33 mouse cellular contexts compared by ENCODE assay signal in the genomic region with DNA sequence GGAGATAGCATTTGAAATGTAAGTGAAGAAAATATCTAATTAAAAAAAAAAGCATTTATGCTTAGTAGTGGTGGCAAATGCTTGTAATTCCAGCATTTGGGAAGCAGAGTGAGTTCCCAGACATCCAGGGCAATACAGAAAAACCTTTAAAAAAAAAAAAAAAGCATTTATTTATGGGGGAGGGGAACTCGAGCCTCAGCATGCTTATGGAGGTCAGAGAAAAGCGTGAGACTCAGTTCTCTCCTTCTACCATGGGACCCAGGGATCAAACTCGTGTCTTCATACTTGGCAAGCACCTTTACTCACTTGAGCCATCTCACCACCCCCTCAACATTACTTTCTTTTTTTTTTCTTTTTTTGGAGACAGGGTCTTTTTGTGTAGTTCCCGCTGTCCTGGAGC. TPM values are rescaled to one million over a fixed set of nuclear protein-coding genes. Genes with fewer than 3 reads are reported as not detected.
DNase-seq lines count a peak whose midpoint lies in the region; ATAC-seq and TF ChIP-seq lines count a peak whose summit lies in the region.
"Had no signal": no experiment of that assay in that cellular context is flagged by ENCODE, and none has a peak within 500 bp of the region (broad histone marks: within the 10 kb centered on the region; RNA-seq: fewer than 3 reads in every experiment).

No protein-coding gene starts in this region.

- peaks cover 23% of the 10 kb centered on the region for H3K4me1 ChIP-seq in hindbrain, embryonic 10.5 days (replicated peaks)
- H3K4me1 ChIP-seq in hindbrain, embryonic 11.5 days (replicated peaks; ENCODE audit: control insufficient read depth, insufficient read depth, low read length), result no peaks in the 10 kb centered on the region
- peaks cover 6 to 10% of the 10 kb centered on the region in 2 experiments; a peak in 3 of 4 replicates for H3K4me1 ChIP-seq in liver, embryonic 14.5 days (replicated peaks; ENCODE audit: control insufficient read depth in 2 of 2, insufficient read depth in 2 of 2, low read length in 1 of 2)
- no peaks in the 10 kb centered on the region for H3K4me1 ChIP-seq in liver, embryonic 11.5 days (replicated peaks; ENCODE audit: control insufficient read depth, insufficient read depth, low read length)
- peaks cover 2% of the 10 kb centered on the region for H3K4me1 ChIP-seq in testis, adult 2 months (ENCODE audit: control insufficient read depth, insufficient read depth, low read length)

- H3K36me3 ChIP-seq in hindbrain, embryonic 10.5 days, result peaks cover 19% of the 10 kb centered on the region
- no peaks in the 10 kb centered on the region for H3K36me3 ChIP-seq in hindbrain, embryonic 11.5 days (ENCODE audit: control insufficient read depth, insufficient read depth, low read length)
- H3K36me3 ChIP-seq in liver, embryonic 14.5 days (replicated peaks; ENCODE audit: control insufficient read depth, insufficient read depth, low read depth), result peaks cover 11% of the 10 kb centered on the region
- H3K36me3 ChIP-seq in liver, embryonic 11.5 days (ENCODE audit: control insufficient read depth, insufficient read depth, low read length), result peaks cover 11% of the 10 kb centered on the region
- peaks cover 3% of the 10 kb centered on the region for H3K36me3 ChIP-seq in testis, adult 2 months (ENCODE audit: control insufficient read depth, insufficient read depth, low read length)
- peaks cover 10% of the 10 kb centered on the region for H3K36me3 ChIP-seq in myocyte (ENCODE audit: control insufficient read depth, insufficient read depth)

- H3K9me3 ChIP-seq in hindbrain, embryonic 10.5 days, result no peaks in the 10 kb centered on the region
- H3K9me3 ChIP-seq in hindbrain, embryonic 11.5 days (ENCODE audit: control insufficient read depth, low read length), result no peaks in the 10 kb centered on the region
- no peaks in the 10 kb centered on the region for H3K9me3 ChIP-seq in liver, embryonic 14.5 days (ENCODE audit: control insufficient read depth, low read length)
- no peaks in the 10 kb centered on the region for H3K9me3 ChIP-seq in liver, embryonic 11.5 days (ENCODE audit: control insufficient read depth, low read length)
- H3K9me3 ChIP-seq: heart, embryonic 10.5 days; hindbrain, embryonic 12.5 days; stomach, embryonic 15.5 days had no signal

- no peak overlapping the region for H3K4me3 ChIP-seq in hindbrain, embryonic 10.5 days
- H3K4me3 ChIP-seq in hindbrain, embryonic 11.5 days (ENCODE audit: low read depth, low read length), result no peak overlapping the region
- no peak overlapping the region for H3K4me3 ChIP-seq in liver, embryonic 14.5 days (ENCODE audit: insufficient read depth in 1 of 2, low read depth in 2 of 2, low read length in 2 of 2)
- H3K4me3 ChIP-seq in liver, embryonic 11.5 days (ENCODE audit: low read depth, low read length), result no peak overlapping the region
- H3K4me3 ChIP-seq in testis, adult 2 months (ENCODE audit: control insufficient read depth, low read depth, low read length), result peak overlapping the region; percentile 95; the same call in 1 of the 2 replicates
- peak overlapping the region; percentile 96 for H3K4me3 ChIP-seq in myocyte
- H3K4me3 ChIP-seq in layer of hippocampus, adult 2 months, result no peak overlapping the region

- no peak overlapping the region for H3K9ac ChIP-seq in hindbrain, embryonic 11.5 days (ENCODE audit: low read depth, low read length)
- H3K9ac ChIP-seq in liver, embryonic 14.5 days (replicated peaks), result no peak overlapping the region
- H3K9ac ChIP-seq in liver, embryonic 11.5 days (ENCODE audit: low read depth, low read length), result no peak overlapping the region
- H3K9ac ChIP-seq: stomach, embryonic 15.5 days had no signal

- H3K27me3 ChIP-seq in hindbrain, embryonic 10.5 days (ENCODE audit: insufficient read depth, poor library complexity, severe bottlenecking), result no peaks in the 10 kb centered on the region
- no peaks in the 10 kb centered on the region for H3K27me3 ChIP-seq in hindbrain, embryonic 11.5 days (ENCODE audit: control insufficient read depth, insufficient read depth, low read length)
- no peaks in the 10 kb centered on the region for H3K27me3 ChIP-seq in liver, embryonic 14.5 days (ENCODE audit: control insufficient read depth, insufficient read depth, low read length)
- no peaks in the 10 kb centered on the region for H3K27me3 ChIP-seq in liver, embryonic 11.5 days (replicated peaks; ENCODE audit: control insufficient read depth, insufficient read depth, low read length)
- no peaks in the 10 kb centered on the region for H3K27me3 ChIP-seq in testis, adult 2 months (ENCODE audit: control insufficient read depth, insufficient read depth, low read length)
- no peaks in the 10 kb centered on the region for H3K27me3 ChIP-seq in myocyte (ENCODE audit: control insufficient read depth, insufficient read depth, insufficient read length)
- H3K27me3 ChIP-seq: hindbrain, embryonic 12.5 days; stomach, embryonic 15.5 days had no signal

- TF ChIP-seq CTCF in liver, embryonic 14.5 days (IDR thresholded peaks at IDR 0.05; ENCODE audit: low read depth), result no peak
- no peak for TF ChIP-seq CTCF in testis, adult 2 months (IDR thresholded peaks at IDR 0.05; ENCODE audit: control insufficient read depth, insufficient read depth, insufficient replicate concordance, low read depth, low read length)
- TF ChIP-seq CTCF in layer of hippocampus, adult 2 months (conservative IDR thresholded peaks at IDR 0.05), result no peak

- TF ChIP-seq EP300 in liver, embryonic 14.5 days (IDR thresholded peaks at IDR 0.05; ENCODE audit: low read depth), result no peak

- no peak for DNase-seq in hindbrain, embryonic 10.5 days (ENCODE audit: low spot score)
- no peak for DNase-seq in hindbrain, embryonic 11.5 days (ENCODE audit: low spot score)
- DNase-seq in liver, embryonic 14.5 days (ENCODE audit: low read depth in 3 of 3, low spot score in 3 of 3), result no peak
- DNase-seq in liver, embryonic 11.5 days (ENCODE audit: low spot score), result no peak
- no peak for DNase-seq in testis, postnatal 10 days (ENCODE audit: low spot score)
- no peak for DNase-seq in layer of hippocampus, adult 2 months (ENCODE audit: low spot score in 2 of 2)
- DNase-seq: adrenal gland, postnatal 25 days; cerebellum, adult 8-10 months; cerebellum, postnatal 36 days; embryo, embryonic 11 days; kidney, adult 8-10 months; kidney, postnatal 10 days; left cerebral cortex, postnatal 4 days; lung, postnatal 14 days; thymus, adult 2 months; thymus, postnatal 4 days had no signal

- no peak overlapping the region for H3ac ChIP-seq in myocyte (ENCODE audit: control insufficient read depth, insufficient read length)

- H3K27ac ChIP-seq in hindbrain, embryonic 10.5 days, result peak overlapping the region; percentile 94; the same call in 1 of the 2 replicates
- H3K27ac ChIP-seq in hindbrain, embryonic 11.5 days (ENCODE audit: low read depth, low read length), result no peak overlapping the region
- no peak overlapping the region for H3K27ac ChIP-seq in liver, embryonic 14.5 days
- H3K27ac ChIP-seq in liver, embryonic 11.5 days (ENCODE audit: low read depth, low read length), result no peak overlapping the region
- H3K27ac ChIP-seq in testis, adult 2 months (ENCODE audit: control insufficient read depth, insufficient read depth, low read depth, low read length), result no peak overlapping the region
- no peak overlapping the region for H3K27ac ChIP-seq in layer of hippocampus, adult 2 months

- 87% methylated on average over 4 of the region's 4 CpGs for WGBS in hindbrain, embryonic 10.5 days
- 76% methylated on average over 4 of the region's 4 CpGs for WGBS in hindbrain, embryonic 11.5 days
- WGBS in liver, embryonic 14.5 days (ENCODE audit: insufficient replicate concordance), result 51% methylated on average over 4 of the region's 4 CpGs
- WGBS in liver, embryonic 11.5 days, result 71% methylated on average over 4 of the region's 4 CpGs

- ATAC-seq in hindbrain, embryonic 11.5 days (ENCODE audit: low FRiP score), result no peak
- no peak for ATAC-seq in liver, embryonic 14.5 days (ENCODE audit: insufficient read depth)
- ATAC-seq in liver, embryonic 11.5 days (replicated peaks; ENCODE audit: low FRiP score), result no peak

- no peak for TF ChIP-seq POLR2A in testis, adult 2 months (IDR thresholded peaks at IDR 0.05; ENCODE audit: control insufficient read depth, low read depth, low read length)
- TF ChIP-seq POLR2A in myocyte (IDR thresholded peaks at IDR 0.05; ENCODE audit: insufficient read length, low read depth), result no peak

- H3K79me2 ChIP-seq in myocyte (ENCODE audit: control insufficient read depth, insufficient read depth), result peaks cover 28% of the 10 kb centered on the region

- H3K4me2 ChIP-seq in hindbrain, embryonic 11.5 days (replicated peaks; ENCODE audit: low read depth, low read length), result no peak overlapping the region
- H3K4me2 ChIP-seq in liver, embryonic 14.5 days (ENCODE audit: low read depth), result peak overlapping the region; percentile 84
- H3K4me2 ChIP-seq in liver, embryonic 11.5 days, result no peak overlapping the region; the same call in 1 of the 2 replicates
- peak overlapping the region; percentile 98 for H3K4me2 ChIP-seq in myocyte (ENCODE audit: low read depth)

RNA-seq across cellular contexts. Expression of a gene that starts 1.2 kb away (rescaled TPM):
- 251 and 281 TPM in 2 replicates for polyA plus RNA-seq in hindbrain, embryonic 10.5 days (2016; fragmentation: Nextera tagmentation; extraction: Ambion mirVana)
- polyA plus RNA-seq in hindbrain, embryonic 11.5 days (2014; fragmentation: Nextera tagmentation; extraction: Ambion mirVana), result 154 and 155 TPM in 2 replicates
- polyA plus RNA-seq in liver, embryonic 14.5 days (2012; rRNA removed), result 73.6 and 75.7 TPM in 2 replicates
- polyA plus RNA-seq in liver, embryonic 14.5 days (2014; fragmentation: Nextera tagmentation; extraction: Ambion mirVana), result 55.3 and 67.1 TPM in 2 replicates
- 201 and 207 TPM in 2 replicates for polyA plus RNA-seq in liver, embryonic 11.5 days (2014; fragmentation: Nextera tagmentation; extraction: Ambion mirVana)
- 70.2 and 78.9 TPM in 2 replicates for polyA plus RNA-seq in testis, adult 2 months (2012; rRNA removed)
- polyA plus RNA-seq in myocyte (2012; fragmentation: generic; extraction: Trizol), result 250 TPM
- 100 to 1,000 TPM; 123 to 125 TPM for total RNA-seq in layer of hippocampus, adult 2 months (2021)

RNA-seq across cellular contexts. Expression of a gene that starts 17.0 kb away (rescaled TPM):
- 0.09 TPM in 1 of 2 replicates, not detected in the other for polyA plus RNA-seq in hindbrain, embryonic 10.5 days (2016; fragmentation: Nextera tagmentation; extraction: Ambion mirVana)
- not detected in 2 replicates for polyA plus RNA-seq in hindbrain, embryonic 11.5 days (2014; fragmentation: Nextera tagmentation; extraction: Ambion mirVana)
- 0.01 TPM in 1 of 2 replicates, not detected in the other for polyA plus RNA-seq in liver, embryonic 14.5 days (2012; rRNA removed)
- not detected in 2 replicates for polyA plus RNA-seq in liver, embryonic 14.5 days (2014; fragmentation: Nextera tagmentation; extraction: Ambion mirVana)
- not detected in 2 replicates for polyA plus RNA-seq in liver, embryonic 11.5 days (2014; fragmentation: Nextera tagmentation; extraction: Ambion mirVana)
- 5.5 and 6.7 TPM in 2 replicates for polyA plus RNA-seq in testis, adult 2 months (2012; rRNA removed)
- polyA plus RNA-seq in myocyte (2012; fragmentation: generic; extraction: Trizol), result 0.04 TPM
- not detected for total RNA-seq in layer of hippocampus, adult 2 months (2021)
- total RNA-seq: adrenal gland, postnatal 25 days; granulocyte monocyte progenitor cell, adult 5-6 weeks; layer of hippocampus, postnatal 14 days; left cerebral cortex, adult 8-10 months; left cerebral cortex, postnatal 4 days; megakaryocyte progenitor cell, adult 5-6 weeks had no signal
- polyA plus RNA-seq: brain, embryonic 14.5 days; forebrain, embryonic 14.5 days; heart, embryonic 10.5 days; heart, postnatal 0 days; hindbrain, embryonic 12.5 days; inflammation-experienced regulatory T-cells, adult 6 months had no signal

RNA-seq across cellular contexts. Expression of a gene that starts 19.9 kb away (rescaled TPM):
- polyA plus RNA-seq in hindbrain, embryonic 10.5 days (2016; fragmentation: Nextera tagmentation; extraction: Ambion mirVana), result not detected in 2 replicates
- polyA plus RNA-seq in hindbrain, embryonic 11.5 days (2014; fragmentation: Nextera tagmentation; extraction: Ambion mirVana), result not detected in 2 replicates
- not detected in 2 replicates for polyA plus RNA-seq in liver, embryonic 14.5 days (2012; rRNA removed)
- not detected in 2 replicates for polyA plus RNA-seq in liver, embryonic 14.5 days (2014; fragmentation: Nextera tagmentation; extraction: Ambion mirVana)
- not detected in 2 replicates for polyA plus RNA-seq in liver, embryonic 11.5 days (2014; fragmentation: Nextera tagmentation; extraction: Ambion mirVana)
- 0.48 and 0.63 TPM in 2 replicates for polyA plus RNA-seq in testis, adult 2 months (2012; rRNA removed)
- not detected for polyA plus RNA-seq in myocyte (2012; fragmentation: generic; extraction: Trizol)
- total RNA-seq in layer of hippocampus, adult 2 months (2021), result not detected
- total RNA-seq: adrenal gland, postnatal 25 days; gastrocnemius, adult 8-10 months; granulocyte monocyte progenitor cell, adult 5-6 weeks; layer of hippocampus, postnatal 14 days; left cerebral cortex, adult 8-10 months; left cerebral cortex, postnatal 4 days; megakaryocyte progenitor cell, adult 5-6 weeks had no signal
- polyA plus RNA-seq: brain, embryonic 14.5 days; CD4-positive, CD25-positive, alpha-beta regulatory T cell, adult 4 months; embryonic facial prominence, embryonic 14.5 days; forebrain, embryonic 14.5 days; heart, embryonic 10.5 days; heart, postnatal 0 days; hindbrain, embryonic 12.5 days; inflammation-experienced regulatory T-cells, adult 6 months; liver, embryonic 16.5 days; stomach, embryonic 15.5 days had no signal

RNA-seq across cellular contexts. Expression of a gene that starts 34.6 kb away (rescaled TPM):
- not detected in 2 replicates for polyA plus RNA-seq in hindbrain, embryonic 10.5 days (2016; fragmentation: Nextera tagmentation; extraction: Ambion mirVana)
- polyA plus RNA-seq in hindbrain, embryonic 11.5 days (2014; fragmentation: Nextera tagmentation; extraction: Ambion mirVana), result not detected in 2 replicates
- not detected in 2 replicates for polyA plus RNA-seq in liver, embryonic 14.5 days (2012; rRNA removed)
- not detected in 2 replicates for polyA plus RNA-seq in liver, embryonic 14.5 days (2014; fragmentation: Nextera tagmentation; extraction: Ambion mirVana)
- not detected in 2 replicates for polyA plus RNA-seq in liver, embryonic 11.5 days (2014; fragmentation: Nextera tagmentation; extraction: Ambion mirVana)
- 0.28 and 0.42 TPM in 2 replicates for polyA plus RNA-seq in testis, adult 2 months (2012; rRNA removed)
- polyA plus RNA-seq in myocyte (2012; fragmentation: generic; extraction: Trizol), result not detected
- not detected for total RNA-seq in layer of hippocampus, adult 2 months (2021)
- total RNA-seq: granulocyte monocyte progenitor cell, adult 5-6 weeks; layer of hippocampus, postnatal 14 days; left cerebral cortex, adult 8-10 months; left cerebral cortex, postnatal 4 days; megakaryocyte progenitor cell, adult 5-6 weeks had no signal
- polyA plus RNA-seq: brain, embryonic 14.5 days; CD4-positive, CD25-positive, alpha-beta regulatory T cell, adult 4 months; embryonic facial prominence, embryonic 14.5 days; forebrain, embryonic 14.5 days; heart, embryonic 10.5 days; heart, postnatal 0 days; hindbrain, embryonic 12.5 days; inflammation-experienced regulatory T-cells, adult 6 months; liver, embryonic 16.5 days had no signal

RNA-seq across cellular contexts. Expression of a gene that starts 48.0 kb away (rescaled TPM):
- polyA plus RNA-seq in hindbrain, embryonic 10.5 days (2016; fragmentation: Nextera tagmentation; extraction: Ambion mirVana), result 76.9 and 83.6 TPM in 2 replicates
- 47.3 and 60.8 TPM in 2 replicates for polyA plus RNA-seq in hindbrain, embryonic 11.5 days (2014; fragmentation: Nextera tagmentation; extraction: Ambion mirVana)
- polyA plus RNA-seq in liver, embryonic 14.5 days (2012; rRNA removed), result 25.0 and 29.6 TPM in 2 replicates
- 21.3 and 25.6 TPM in 2 replicates for polyA plus RNA-seq in liver, embryonic 14.5 days (2014; fragmentation: Nextera tagmentation; extraction: Ambion mirVana)
- polyA plus RNA-seq in liver, embryonic 11.5 days (2014; fragmentation: Nextera tagmentation; extraction: Ambion mirVana), result 61.9 and 63.6 TPM in 2 replicates
- polyA plus RNA-seq in testis, adult 2 months (2012; rRNA removed), result 96.6 and 106 TPM in 2 replicates
- polyA plus RNA-seq in myocyte (2012; fragmentation: generic; extraction: Trizol), result 32.5 TPM
- 100 to 1,000 TPM; 146 to 148 TPM for total RNA-seq in layer of hippocampus, adult 2 months (2021)

Comparison
In these comparisons a context has a peak if more than half of its experiments do, and no peak if none do; other contexts are left out.
1. H3K4me2 ChIP-seq: peak in liver, embryonic 14.5 days (single experiment) and myocyte (single experiment); none in hindbrain, embryonic 11.5 days (single experiment) and liver, embryonic 11.5 days (single experiment).
2. H3K4me3 ChIP-seq: peak in testis, adult 2 months (single experiment) and myocyte (single experiment); none in hindbrain, embryonic 10.5 days (single experiment), hindbrain, embryonic 11.5 days (single experiment), liver, embryonic 14.5 days (0 of 2), liver, embryonic 11.5 days (single experiment) and layer of hippocampus, adult 2 months (single experiment).